ENCODE assay signal across 12 mouse cellular contexts in the genomic region with DNA sequence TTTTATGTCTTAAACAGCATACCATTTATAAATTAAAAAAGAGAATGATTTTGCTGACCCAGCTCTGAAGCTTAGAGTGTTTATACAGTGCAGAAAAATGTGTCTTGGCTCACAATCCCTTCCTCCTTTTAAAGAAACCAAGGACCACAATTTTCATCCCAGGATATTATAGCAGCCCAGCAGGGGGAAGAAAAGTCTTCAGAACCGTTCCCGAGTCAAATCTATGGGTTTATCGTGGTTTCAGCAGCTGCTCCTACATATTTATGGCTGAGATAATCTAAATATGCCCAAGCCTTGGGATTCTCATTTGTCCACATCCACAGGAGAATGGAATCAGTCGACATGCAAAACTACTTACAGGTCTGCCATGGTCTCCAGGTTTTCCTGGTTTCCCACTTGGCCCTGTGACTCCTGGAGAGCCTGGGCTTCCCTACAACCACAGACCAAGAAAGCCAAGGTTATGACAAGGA.
A peak's percentile ranks its signal among the peaks of the same experiment; 100 is the strongest.
DNase-seq lines count a peak whose midpoint lies in the region; ATAC-seq and TF ChIP-seq lines count a peak whose summit lies in the region.
"Had no signal": no experiment of that assay in that cellular context is flagged by ENCODE, and none has a peak within 500 bp of the region (broad histone marks: within the 10 kb centered on the region; RNA-seq: fewer than 3 reads in every experiment).

No protein-coding gene starts in this region.

- H3K36me3 ChIP-seq in forebrain, postnatal 0 days (ENCODE audit: insufficient read depth): no peaks in the 10 kb centered on the region
- H3K36me3 ChIP-seq in forebrain, embryonic 13.5 days (ENCODE audit: poor library complexity, severe bottlenecking): no peaks in the 10 kb centered on the region
- H3K36me3 ChIP-seq in lung, embryonic 15.5 days: no peaks in the 10 kb centered on the region
- H3K36me3 ChIP-seq in intestine, embryonic 15.5 days: no peaks in the 10 kb centered on the region
- H3K36me3 ChIP-seq in stomach, embryonic 15.5 days: no peaks in the 10 kb centered on the region
- H3K36me3 ChIP-seq: hindbrain, embryonic 13.5 days; neural tube, embryonic 12.5 days had no signal

- H3K4me3 ChIP-seq in forebrain, postnatal 0 days (ENCODE audit: low read depth, low read length): no peak overlapping the region
- no peak overlapping the region for H3K4me3 ChIP-seq in forebrain, embryonic 13.5 days
- H3K4me3 ChIP-seq in lung, embryonic 15.5 days: no peak overlapping the region
- no peak overlapping the region for H3K4me3 ChIP-seq in intestine, embryonic 15.5 days (replicated peaks)
- no peak overlapping the region for H3K4me3 ChIP-seq in stomach, embryonic 15.5 days (replicated peaks)
- H3K4me3 ChIP-seq: hindbrain, embryonic 13.5 days; neural tube, embryonic 12.5 days had no signal

- H3K27ac ChIP-seq in forebrain, postnatal 0 days (ENCODE audit: low read depth, low read length): no peak overlapping the region
- no peak overlapping the region for H3K27ac ChIP-seq in forebrain, embryonic 13.5 days
- H3K27ac ChIP-seq in lung, embryonic 15.5 days: peak overlapping the region; percentile 69
- no peak overlapping the region for H3K27ac ChIP-seq in intestine, embryonic 15.5 days
- H3K27ac ChIP-seq in stomach, embryonic 15.5 days: peak overlapping the region; percentile 75
- H3K27ac ChIP-seq: hindbrain, embryonic 13.5 days; neural tube, embryonic 12.5 days had no signal

- no peaks in the 10 kb centered on the region for H3K27me3 ChIP-seq in forebrain, postnatal 0 days (ENCODE audit: insufficient read depth, low read length)
- H3K27me3 ChIP-seq in forebrain, embryonic 13.5 days: peaks cover 39% of the 10 kb centered on the region
- H3K27me3 ChIP-seq in lung, embryonic 15.5 days: no peaks in the 10 kb centered on the region
- H3K27me3 ChIP-seq in intestine, embryonic 15.5 days (replicated peaks): no peaks in the 10 kb centered on the region
- H3K27me3 ChIP-seq in stomach, embryonic 15.5 days (replicated peaks): no peaks in the 10 kb centered on the region

- no peak for TF ChIP-seq CTCF in forebrain, postnatal 0 days (IDR thresholded peaks at IDR 0.05; ENCODE audit: low read depth)

- H3K4me2 ChIP-seq in forebrain, postnatal 0 days (ENCODE audit: low read depth): no peak overlapping the region
- no peak overlapping the region for H3K4me2 ChIP-seq in forebrain, embryonic 13.5 days
- no peak overlapping the region for H3K4me2 ChIP-seq in lung, embryonic 15.5 days
- no peak overlapping the region for H3K4me2 ChIP-seq in intestine, embryonic 15.5 days (replicated peaks)
- no peak overlapping the region for H3K4me2 ChIP-seq in stomach, embryonic 15.5 days
- H3K4me2 ChIP-seq: hindbrain, embryonic 13.5 days; neural tube, embryonic 12.5 days had no signal

- 28% methylated on average over 4 of the region's 4 CpGs for WGBS in forebrain, postnatal 0 days
- WGBS in forebrain, embryonic 13.5 days: 69% methylated on average over 4 of the region's 4 CpGs
- 36% methylated on average over 4 of the region's 4 CpGs for WGBS in lung, embryonic 15.5 days
- WGBS in intestine, embryonic 15.5 days: 40% methylated on average over 4 of the region's 4 CpGs
- 35% methylated on average over 4 of the region's 4 CpGs for WGBS in stomach, embryonic 15.5 days

- H3K9me3 ChIP-seq in forebrain, postnatal 0 days (ENCODE audit: low read length): no peaks in the 10 kb centered on the region
- H3K9me3 ChIP-seq in forebrain, embryonic 13.5 days (replicated peaks): no peaks in the 10 kb centered on the region
- no peaks in the 10 kb centered on the region for H3K9me3 ChIP-seq in lung, embryonic 15.5 days
- H3K9me3 ChIP-seq in intestine, embryonic 15.5 days: no peaks in the 10 kb centered on the region
- H3K9me3 ChIP-seq in stomach, embryonic 15.5 days: no peaks in the 10 kb centered on the region
- H3K9me3 ChIP-seq: hindbrain, embryonic 13.5 days; neural tube, embryonic 12.5 days had no signal

- H3K4me1 ChIP-seq in forebrain, postnatal 0 days (ENCODE audit: insufficient read depth): peaks cover 7% of the 10 kb centered on the region; the same call in 1 of the 2 replicates
- H3K4me1 ChIP-seq in forebrain, embryonic 13.5 days: peaks cover 10% of the 10 kb centered on the region
- H3K4me1 ChIP-seq in lung, embryonic 15.5 days: peaks cover 13% of the 10 kb centered on the region
- 0 out of 2 replicates have a peak, but pooled peaks cover 9% of the 10 kb centered on the region for H3K4me1 ChIP-seq in intestine, embryonic 15.5 days (replicated peaks)
- 0 out of 2 replicates have a peak, but pooled peaks cover 3% of the 10 kb centered on the region for H3K4me1 ChIP-seq in stomach, embryonic 15.5 days

- no peak overlapping the region for H3K9ac ChIP-seq in forebrain, postnatal 0 days
- H3K9ac ChIP-seq in forebrain, embryonic 13.5 days: no peak overlapping the region
- no peak overlapping the region for H3K9ac ChIP-seq in lung, embryonic 15.5 days
- H3K9ac ChIP-seq in intestine, embryonic 15.5 days: no peak overlapping the region
- H3K9ac ChIP-seq in stomach, embryonic 15.5 days: no peak overlapping the region
- H3K9ac ChIP-seq: hindbrain, embryonic 13.5 days; neural tube, embryonic 12.5 days had no signal

- ATAC-seq in forebrain, postnatal 0 days: peak; percentile 66
- no peak for ATAC-seq in forebrain, embryonic 13.5 days
- peak; percentile 79; the same call in 1 of the 2 replicates for ATAC-seq in lung, embryonic 15.5 days (ENCODE audit: borderline replicate concordance, extremely low read depth, low FRiP score, low TSS enrichment)
- ATAC-seq in intestine, embryonic 15.5 days: peak; percentile 74
- peak; percentile 77 for ATAC-seq in stomach, embryonic 15.5 days (ENCODE audit: insufficient read depth, low FRiP score, low read depth)
- no peak for ATAC-seq in cerebellum, adult (ENCODE audit: insufficient number of reproducible peaks, low FRiP score, low TSS enrichment)

- DNase-seq in forebrain, postnatal 0 days: peak; percentile 52
- DNase-seq in lung, postnatal 14 days: no peak
- no peak for DNase-seq in cerebellum, postnatal 4 days (ENCODE audit: low spot score in 2 of 2)
- DNase-seq: adrenal gland, adult 8-10 months; B cell, adult 2 months had no signal

Comparison
In these comparisons a context has a peak if more than half of its experiments do, and no peak if none do; other contexts are left out.
1. ATAC-seq: peak in forebrain, postnatal 0 days (single experiment), lung, embryonic 15.5 days (single experiment), intestine, embryonic 15.5 days (single experiment) and stomach, embryonic 15.5 days (single experiment); none in forebrain, embryonic 13.5 days (single experiment) and cerebellum, adult (single experiment).
2. H3K27ac ChIP-seq: peak in lung, embryonic 15.5 days (single experiment) and stomach, embryonic 15.5 days (single experiment); none in forebrain, postnatal 0 days (single experiment), forebrain, embryonic 13.5 days (single experiment) and intestine, embryonic 15.5 days (single experiment).